Mouse (Mus musculus) brain, embryonic 14.5 days (tissue): ENCODE data around the gene Mtus2. TPM values are rescaled to one million over a fixed set of nuclear protein-coding genes. Genes with fewer than 3 reads are reported as not detected.
"Not testable (repeated sequence)": the region's sequence is repeated elsewhere in the genome, so short reads cannot be mapped to it uniquely, and the experiment has no call there.

Experiments used
- DNase-seq: peaks from one replicate; pipeline ENCODE4 v3.0.0-alpha.2; 2011; ENCODE audit warnings: low read depth
- CTCF ChIP-seq: fragments of 200-500 bp; IDR thresholded peaks from 2 replicates; pipeline ENCODE4 v1.5.1; 2012; ENCODE audit warnings: inconsistent platforms, mild to moderate bottlenecking, moderate library complexity, borderline replicate concordance; ENCODE audit not compliant: insufficient read depth, insufficient read length; ENCODE audit errors: extremely low read depth
- POLR2A ChIP-seq: fragments of 200-500 bp; IDR thresholded peaks from 2 replicates; pipeline ENCODE4 v1.6.1; 2012; ENCODE audit warnings: mild to moderate bottlenecking, inconsistent platforms, borderline replicate concordance; ENCODE audit not compliant: poor library complexity, insufficient read depth, insufficient read length, severe bottlenecking; ENCODE audit errors: extremely low read depth
- polyA plus RNA-seq: library from polyadenylated mRNA; depleted of rRNA; stranded (reverse); fragments of >200 nt; gene quantifications from 2 replicates; pipeline ENCODE4 v1.2.3, GENCODE M21; 2012

Mtus2 gene
- polyA plus RNA-seq, 1 experiment, result 28.8 TPM

DNA sequence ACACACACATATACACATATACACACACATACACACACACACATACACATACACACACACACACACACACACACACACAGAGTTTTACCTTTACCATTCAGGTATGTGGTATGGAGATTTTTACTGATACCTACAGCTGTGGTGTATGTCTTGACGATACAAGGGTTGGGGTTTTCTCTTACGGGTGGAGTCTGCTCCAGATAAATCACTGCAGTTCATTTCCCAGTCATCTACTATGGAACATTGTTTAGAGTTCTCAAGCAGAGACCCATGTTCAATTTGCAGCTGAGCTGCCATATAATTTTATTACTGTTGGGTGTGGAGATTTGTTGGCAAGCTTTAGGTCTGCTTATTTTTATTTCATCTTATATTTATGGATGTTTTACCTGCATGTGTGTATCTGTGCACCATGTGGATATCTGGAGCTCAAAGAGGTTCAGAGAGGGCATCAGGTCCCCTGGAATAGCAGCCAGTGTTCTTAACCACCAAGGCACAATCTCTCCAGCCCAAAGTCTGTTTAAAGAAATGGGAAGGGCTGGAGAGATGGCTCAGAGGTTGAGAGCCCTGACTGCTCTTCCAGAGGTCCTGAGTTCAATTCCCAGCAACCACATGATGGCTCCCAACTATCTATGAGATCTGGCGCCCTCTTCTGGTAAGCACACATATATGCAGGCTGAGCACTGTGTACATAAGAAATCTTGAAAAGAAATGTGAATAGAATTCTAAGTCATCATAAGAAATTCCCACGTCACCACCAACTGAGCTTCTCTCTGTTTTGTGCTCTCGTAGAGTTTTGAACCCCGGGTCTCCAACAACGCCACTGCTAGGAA is 28.2 kb upstream of the Mtus2 start:
- no peak for DNase-seq
- no peak for TF ChIP-seq POLR2A
- TF ChIP-seq CTCF, result peak; percentile 13; the same call in 1 of the 2 replicates

GRCm38 (mm10) chr5:147935096-147935495 is 22.0 kb upstream of the Mtus2 start:
- no peak for TF ChIP-seq CTCF
- TF ChIP-seq POLR2A, result no peak
- DNase-seq, result no peak

GRCm38 (mm10) chr5:147939226-147939625 is 17.9 kb upstream of the Mtus2 start:
- no peak for TF ChIP-seq CTCF
- no peak for TF ChIP-seq POLR2A
- DNase-seq, result peak; percentile 28

DNA sequence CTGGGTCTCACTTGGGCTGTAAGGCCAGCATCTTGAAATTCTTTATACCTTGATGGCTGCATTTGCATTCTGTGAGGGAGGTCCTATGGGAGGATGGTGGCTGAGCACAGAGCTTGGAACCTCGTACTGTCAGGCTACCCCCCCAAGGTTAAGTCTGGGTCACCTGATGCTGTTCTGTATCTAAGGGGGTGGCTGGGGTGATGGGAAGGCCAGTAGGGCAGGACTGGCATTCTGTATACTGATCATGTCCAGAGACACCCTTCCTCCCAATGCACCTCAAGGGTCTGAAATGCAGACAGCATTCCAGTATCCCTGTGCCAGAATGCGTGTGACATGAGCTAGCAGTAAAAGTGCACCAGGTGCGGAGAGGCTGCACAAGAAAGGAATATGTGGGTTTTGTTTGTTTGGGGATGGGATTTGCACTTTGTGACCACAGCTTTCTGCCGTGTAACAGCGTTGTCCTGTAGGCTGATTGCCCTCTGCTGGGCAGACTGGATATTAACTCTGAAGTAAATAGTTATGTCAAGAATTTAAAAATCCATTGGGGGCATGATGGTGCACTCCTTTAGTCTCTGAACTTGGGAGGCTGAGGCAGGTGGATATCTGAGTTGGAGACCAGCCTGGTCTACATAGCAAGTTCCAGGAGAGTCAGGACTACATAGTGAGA is 12.0 kb upstream of the Mtus2 start:
- peak; percentile 69 for DNase-seq
- no peak for TF ChIP-seq POLR2A
- TF ChIP-seq CTCF, result peak; percentile 68

DNA sequence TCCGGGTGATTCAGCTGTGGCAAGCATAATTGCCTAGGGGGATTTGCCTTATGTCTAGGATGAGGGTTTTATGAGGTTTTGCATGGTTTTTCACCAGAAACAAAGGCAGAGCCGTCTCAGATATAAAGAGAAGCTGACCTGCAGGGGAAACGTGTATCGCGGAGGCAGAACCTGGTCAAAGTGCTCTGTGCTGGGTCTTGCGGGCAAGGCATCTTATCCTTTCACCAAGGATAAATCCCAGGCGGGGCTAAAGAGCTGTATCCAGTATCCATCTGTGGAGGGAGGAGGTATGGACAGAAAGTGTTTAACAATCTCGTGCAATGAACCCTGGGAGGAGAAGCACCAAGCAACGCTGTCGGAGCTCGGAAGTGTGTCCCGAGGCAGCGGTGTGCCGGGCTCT is 7.2 kb upstream of the Mtus2 start:
- no peak for DNase-seq
- no peak for TF ChIP-seq CTCF
- TF ChIP-seq POLR2A, result no peak

GRCm38 (mm10) chr5:147951751-147952150 is 5.4 kb upstream of the Mtus2 start:
- TF ChIP-seq CTCF (no peak), POLR2A (no peak)

GRCm38 (mm10) chr5:147953181-147953580 is 3.9 kb upstream of the Mtus2 start:
- DNase-seq, result not testable (repeated sequence)

More at GRCm38 (mm10) chr5:147951751-147952150, 5.4 kb upstream of the Mtus2 start:
- no peak for DNase-seq

- no peak for DNase-seq
- TF ChIP-seq CTCF (no peak), POLR2A (no peak)
These were observed 1.4 kb upstream of the Mtus2 start for GRCm38 (mm10) chr5:147955671-147956070.

DNA sequence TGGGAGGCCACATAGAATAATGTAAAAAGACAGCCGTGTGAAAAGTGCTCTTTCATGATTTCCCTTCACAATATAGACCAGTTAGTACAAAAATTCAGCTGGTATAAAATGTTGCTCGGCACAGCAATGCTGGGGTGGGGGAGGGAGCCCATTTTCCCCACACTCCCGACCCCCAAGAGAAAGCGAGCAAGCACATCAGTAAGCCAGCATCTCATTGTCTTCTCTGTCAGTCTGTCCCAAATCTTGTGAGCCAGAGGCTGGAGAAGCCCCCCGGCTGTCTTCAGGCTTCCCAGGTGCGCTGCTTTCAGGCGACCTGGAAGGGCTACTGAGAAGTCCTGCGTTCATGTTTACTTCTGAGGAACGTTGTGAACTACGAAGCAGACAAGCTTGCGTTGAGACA is 699 bp upstream of the Mtus2 start:
- no peak for DNase-seq

DNA sequence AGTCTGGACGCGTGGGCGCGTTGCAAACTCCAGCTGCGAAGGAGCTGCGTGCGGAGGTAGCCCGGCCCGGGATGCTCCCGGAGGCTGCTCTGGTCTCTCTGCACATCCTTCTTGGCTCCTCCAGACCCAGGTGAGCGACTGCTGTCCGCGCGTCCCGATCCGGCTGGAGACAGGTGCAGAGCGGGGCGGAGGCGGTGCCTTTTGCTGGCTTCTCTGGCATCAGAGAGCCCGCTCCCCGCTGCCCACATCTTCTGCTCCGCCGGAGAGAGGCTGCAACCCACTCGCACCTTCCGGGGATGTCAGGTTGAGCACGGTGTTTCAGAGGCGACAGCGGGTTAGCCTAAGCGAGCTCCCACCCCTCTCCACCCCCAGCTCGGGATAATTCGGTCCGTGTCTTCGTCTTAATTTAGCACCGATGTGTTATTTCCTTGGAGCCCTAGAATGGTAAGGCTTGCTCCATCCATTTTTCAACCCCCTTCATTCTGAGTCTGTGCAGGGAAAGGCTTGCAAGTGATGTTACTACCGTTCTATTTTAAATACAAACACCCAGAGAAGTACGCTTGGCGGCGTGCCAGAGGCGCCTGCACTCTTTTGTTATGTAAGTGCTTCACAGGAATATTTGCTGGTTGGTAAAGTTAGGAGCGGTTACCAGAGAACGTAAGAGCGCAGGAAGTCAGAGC is 612 bp downstream of the Mtus2 start:
- TF ChIP-seq POLR2A, result no peak
- no peak for TF ChIP-seq CTCF
- DNase-seq, result peak; percentile 88

More for the DNA sequence above, 699 bp upstream of the Mtus2 start:
- TF ChIP-seq CTCF, result no peak
- TF ChIP-seq POLR2A, result no peak

GRCm38 (mm10) chr5:147958552-147958951 is 1.4 kb downstream of the Mtus2 start:
- TF ChIP-seq CTCF (no peak), POLR2A (no peak)
- DNase-seq, result no peak

DNA sequence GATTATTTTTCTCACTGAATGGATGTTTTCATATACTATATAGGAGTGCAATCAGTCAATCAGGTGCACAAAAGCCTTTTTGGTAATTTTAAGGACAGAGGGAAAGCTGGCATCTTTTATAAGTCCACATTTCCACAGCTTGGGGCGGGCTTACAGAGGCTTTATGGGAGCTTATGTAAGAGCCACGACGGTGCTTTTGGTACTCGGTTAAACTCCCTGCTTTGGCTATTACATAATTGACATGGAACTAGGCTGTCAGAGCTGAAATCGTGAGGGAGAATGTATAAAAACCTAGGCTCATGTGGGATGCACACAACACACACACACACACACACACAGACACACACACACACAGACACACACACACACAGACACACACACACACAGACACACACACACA is 2.0 kb downstream of the Mtus2 start:
- TF ChIP-seq CTCF, result no peak
- TF ChIP-seq POLR2A, result no peak
- no peak for DNase-seq

- TF ChIP-seq CTCF (peak; percentile 36; the same call in 1 of the 2 replicates), POLR2A (no peak)
These were observed 3.7 kb downstream of the Mtus2 start for GRCm38 (mm10) chr5:147960793-147961192.

More at GRCm38 (mm10) chr5:147960793-147961192, 3.7 kb downstream of the Mtus2 start:
- DNase-seq, result no peak
